Mouse (Mus musculus): ENCODE results near the gene Syk.

Gene Syk

DNA sequence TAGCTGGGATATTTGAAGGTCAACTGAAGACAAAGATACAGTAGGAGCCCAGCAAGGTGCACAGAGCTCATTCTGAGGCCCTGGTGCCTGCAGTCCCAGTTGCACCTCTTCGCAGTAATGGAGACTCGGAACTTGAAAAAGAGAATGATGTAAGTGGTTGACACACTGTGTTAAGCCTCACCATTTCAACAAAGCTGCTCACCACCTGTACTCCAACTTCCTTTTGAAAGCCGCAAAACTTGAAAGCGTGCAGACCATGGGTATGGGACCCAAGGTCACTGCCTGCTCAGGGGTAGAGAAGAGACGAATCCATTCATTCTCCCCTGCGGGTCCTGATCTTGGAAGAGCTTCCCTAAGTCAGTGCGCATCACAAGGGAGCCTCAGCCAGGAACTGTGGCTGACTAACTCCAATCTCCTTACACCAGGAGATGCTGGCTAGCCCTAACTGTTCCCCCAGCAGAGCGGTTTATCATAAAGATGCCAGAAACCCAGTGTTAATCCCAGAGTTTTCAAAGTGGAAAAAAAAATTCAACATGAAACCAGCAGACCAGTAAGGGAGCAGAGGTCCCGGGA is 16.7 kb upstream of the Syk start:
- in situ Hi-C loops (cut with MboI; ENCODE audit: unreplicated experiment in 2 of 2), result loop anchor here in 1 of 2 experiments (10.0 kb wide), 1 partner anchor 59 kb away; no protein-coding TSS in a partner anchor

DNA sequence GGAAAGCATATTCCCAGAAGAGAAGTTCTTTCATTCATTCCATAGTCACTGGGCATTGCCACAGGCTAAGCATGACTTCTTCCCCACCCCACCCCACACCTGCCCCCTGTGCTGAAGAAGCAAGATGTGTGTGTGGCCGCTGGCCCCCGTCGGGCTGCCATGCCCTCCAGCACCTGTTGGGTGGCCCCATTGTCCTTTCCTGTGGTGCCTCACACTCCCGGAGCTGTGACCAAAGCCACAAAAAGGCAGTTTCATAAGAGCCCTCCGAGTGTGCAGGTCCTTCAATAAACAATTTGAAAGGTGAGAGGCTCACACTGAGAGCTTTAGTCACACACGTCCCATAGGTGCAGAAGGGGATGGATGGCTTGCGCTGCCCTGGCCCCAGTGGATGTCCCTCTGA is 16.2 kb upstream of the Syk start:
- in situ Hi-C loops (cut with MboI; ENCODE audit: unreplicated experiment in 2 of 2), result loop anchor here in 1 of 2 experiments (10.0 kb wide), 1 partner anchor 58 kb away; no protein-coding TSS in a partner anchor

DNA sequence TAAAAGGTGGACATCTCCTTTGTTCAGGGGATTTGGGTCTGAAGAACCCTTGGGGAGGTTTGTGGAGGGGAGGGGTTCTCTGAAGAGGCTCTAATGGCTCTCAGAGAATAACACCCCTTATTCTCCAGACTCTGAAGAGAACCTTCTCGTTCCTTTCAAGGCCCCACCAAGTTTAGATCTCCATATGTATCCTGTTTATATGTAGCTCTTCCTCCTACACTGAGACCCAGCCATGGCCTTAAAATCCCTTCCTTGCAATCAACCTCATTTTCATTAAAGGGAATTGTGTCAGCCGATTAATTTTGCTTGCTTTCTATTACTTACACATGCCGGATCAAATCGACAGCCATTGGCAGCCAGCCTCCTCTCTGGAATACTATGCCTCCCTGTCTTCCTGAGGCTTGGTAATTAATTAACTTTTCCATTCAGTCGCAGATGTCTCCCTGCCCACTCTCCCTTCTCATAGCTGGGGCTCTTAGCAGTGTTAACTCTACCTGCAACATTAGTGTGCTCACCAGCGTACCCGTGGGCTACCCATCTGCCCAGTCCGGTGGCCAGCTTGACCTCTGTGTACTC is 13.7 kb upstream of the Syk start:
- in situ Hi-C loops (cut with MboI; ENCODE audit: unreplicated experiment in 2 of 2), result loop anchor here in 1 of 2 experiments (10.0 kb wide), 1 partner anchor 56 kb away; no protein-coding TSS in a partner anchor

DNA sequence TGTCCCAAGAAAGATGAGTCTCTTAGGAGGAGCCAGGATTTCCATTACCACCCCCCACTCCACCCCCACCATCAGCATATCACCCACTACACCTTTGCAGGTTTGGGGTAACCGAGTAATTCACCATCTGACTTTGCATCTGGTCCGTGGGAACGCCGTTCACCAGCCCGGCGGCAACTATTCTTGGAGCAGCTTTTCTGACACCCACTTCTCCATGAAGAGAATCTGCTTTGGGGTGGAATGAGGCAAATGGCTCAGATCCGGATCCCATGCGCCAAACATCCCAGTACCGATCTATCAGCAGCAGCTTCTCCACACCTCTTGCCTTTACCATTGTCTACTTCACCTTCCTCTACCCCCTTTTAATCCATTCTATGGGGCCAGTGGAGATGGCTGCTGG is 12.7 kb upstream of the Syk start:
- in situ Hi-C loops (cut with MboI; ENCODE audit: unreplicated experiment in 2 of 2), result no loop called here

DNA sequence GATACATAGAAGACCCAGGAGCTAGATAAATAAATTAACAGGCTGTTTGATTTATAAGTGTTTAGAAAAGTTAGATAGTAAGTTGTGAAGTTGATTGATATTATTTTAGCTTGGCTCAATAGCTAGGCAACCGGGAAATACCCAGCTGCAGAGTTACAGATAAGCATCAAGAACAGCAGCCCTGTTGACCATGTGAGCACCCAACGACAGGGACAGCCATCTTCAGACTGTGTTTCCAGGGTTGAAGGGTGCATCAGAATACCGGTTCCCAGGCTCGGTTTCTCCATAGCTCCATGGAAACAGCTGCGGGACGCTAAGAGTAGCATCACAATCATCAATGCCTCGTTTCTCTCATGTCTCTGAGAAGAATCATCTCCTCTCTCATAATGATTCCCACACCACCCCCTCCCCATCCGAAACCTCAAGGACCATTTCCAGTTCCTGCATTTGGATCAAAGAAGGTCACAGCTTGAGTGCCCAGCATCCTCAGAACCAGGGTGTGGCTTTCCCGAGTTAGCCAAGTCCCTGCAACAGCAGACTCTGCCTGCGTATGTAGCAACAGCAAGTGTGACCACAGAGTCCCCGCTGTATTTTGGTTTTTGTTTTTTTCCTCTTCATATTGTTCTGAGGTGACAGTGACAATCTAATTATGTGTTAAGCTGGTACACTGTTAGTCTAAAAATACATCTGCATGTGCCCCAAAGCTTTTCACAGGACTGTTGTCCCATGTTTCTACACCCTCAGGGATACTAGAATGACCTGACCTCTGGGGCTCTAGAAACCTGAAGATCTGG is 11.2 kb upstream of the Syk start:
- in situ Hi-C loops (cut with MboI; ENCODE audit: unreplicated experiment in 2 of 2), result no loop called here

DNA sequence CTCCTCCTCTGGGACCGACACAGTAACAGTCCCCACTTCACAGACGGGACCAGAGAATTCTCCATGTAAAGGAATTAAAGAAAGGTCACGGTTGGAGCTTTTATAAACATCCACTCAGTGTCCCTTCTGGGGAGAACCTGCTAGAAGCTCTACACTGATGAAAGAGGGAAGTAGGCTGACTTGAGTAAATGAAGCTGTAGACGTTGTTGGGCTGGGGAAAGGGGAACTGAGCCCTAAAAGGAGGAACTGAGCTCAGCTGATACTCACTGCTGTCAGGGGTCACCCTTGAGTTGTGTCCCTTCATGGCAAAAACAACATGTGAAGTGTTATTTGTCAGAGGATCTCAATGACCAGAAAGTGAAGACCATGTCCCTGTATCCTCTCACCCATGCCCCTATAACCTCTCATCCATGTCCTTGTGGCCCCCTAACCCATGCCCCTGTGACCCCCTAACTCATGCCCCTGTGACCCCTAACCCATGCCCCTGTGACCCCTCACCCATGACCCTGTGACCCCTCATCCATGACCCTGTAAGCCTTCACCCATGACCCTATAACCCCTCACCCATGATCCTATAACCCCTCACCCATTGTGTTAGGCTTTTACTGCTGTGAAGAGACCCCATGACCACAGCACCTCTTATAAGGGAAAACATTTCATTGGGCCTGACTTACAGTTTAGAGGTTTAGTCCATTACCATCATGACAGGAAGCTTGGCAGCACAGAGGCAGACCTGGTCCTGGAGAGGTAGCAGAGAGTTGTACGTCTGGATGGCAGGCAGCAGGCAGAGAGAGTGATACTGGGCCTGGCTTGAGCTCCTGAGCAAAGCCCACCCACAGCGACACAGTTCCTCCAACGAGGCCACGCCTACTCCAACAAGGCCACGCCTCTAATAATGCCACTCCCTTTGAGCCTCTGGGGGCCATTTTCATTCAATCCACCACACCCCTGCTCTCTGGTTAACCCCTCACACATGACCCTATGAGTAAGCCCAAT is 10.2 kb upstream of the Syk start:
- in situ Hi-C loops (cut with MboI; ENCODE audit: unreplicated experiment in 2 of 2), result no loop called here

DNA sequence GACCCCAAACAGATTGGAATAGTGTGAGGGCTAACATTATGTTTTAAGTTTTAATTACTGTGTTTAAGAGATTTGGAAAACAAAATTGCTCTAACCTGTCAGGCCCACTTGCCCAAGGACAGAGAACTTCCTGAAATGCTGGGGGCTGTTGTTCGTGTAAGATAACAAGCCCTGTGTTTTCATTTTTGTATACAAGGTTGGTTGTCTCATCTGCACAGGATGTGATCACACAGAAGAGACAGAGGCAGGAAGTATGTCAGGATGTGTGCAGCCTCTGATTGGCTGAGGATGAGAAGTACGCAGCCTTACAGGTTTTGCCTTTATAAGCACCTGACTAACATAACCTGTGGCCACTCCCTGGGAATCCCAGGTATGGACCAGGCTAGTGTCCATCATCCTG is 8.7 kb upstream of the Syk start:
- in situ Hi-C loops (cut with MboI; ENCODE audit: unreplicated experiment in 2 of 2), result no loop called here

DNA sequence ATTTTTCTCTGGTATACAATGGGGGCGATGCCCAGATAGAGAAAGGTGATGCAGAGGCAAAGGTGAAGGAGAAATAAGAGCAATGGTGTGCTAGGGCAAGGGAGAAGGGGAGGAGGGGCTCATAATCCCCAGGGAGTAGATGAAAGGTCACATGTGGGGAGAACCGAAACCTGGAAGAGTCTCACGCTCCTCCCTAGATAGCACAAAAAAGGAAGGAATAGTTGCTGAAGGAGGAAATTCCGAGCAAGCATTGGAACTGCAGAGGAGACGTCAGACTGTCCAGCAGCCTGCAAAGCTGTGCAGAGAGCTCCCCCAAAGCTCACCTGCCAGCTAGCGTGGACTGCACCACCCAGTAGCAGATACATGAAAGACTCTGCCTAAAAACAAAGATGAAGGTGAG is 7.5 kb upstream of the Syk start:
- in situ Hi-C loops (cut with MboI; ENCODE audit: unreplicated experiment in 2 of 2), result loop anchor here in 1 of 2 experiments (25.0 kb wide), 1 partner anchor 838 kb away; no protein-coding TSS in a partner anchor

DNA sequence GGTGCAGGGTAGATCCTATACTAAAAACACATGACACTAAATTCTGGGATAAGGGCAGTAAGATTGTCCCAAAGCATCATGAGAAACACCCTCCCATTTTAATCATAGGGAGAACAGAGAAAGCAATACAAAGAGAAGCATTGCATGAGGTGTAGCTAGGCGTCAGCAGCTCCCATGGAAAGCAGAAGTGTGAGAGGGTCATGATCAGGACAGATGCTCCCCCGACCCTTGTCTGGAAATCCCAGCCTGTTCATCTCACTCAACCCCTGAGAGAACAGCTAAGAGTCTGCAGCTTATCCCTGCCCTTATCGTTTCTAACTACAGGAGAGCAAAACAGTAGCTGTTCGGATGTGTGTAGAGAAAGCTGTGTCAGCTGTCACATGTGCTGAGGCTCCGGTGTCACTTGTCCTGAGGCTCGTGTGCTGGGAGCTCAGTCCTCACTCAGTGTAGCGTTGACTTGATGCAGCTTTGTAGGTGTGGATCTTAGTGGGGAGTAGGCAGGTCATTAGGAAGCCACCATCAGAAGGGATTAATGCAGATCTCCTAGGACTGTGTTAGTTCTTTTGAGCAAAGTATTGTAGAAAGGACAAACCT is 6.9 kb upstream of the Syk start:
- in situ Hi-C loops (cut with MboI; ENCODE audit: unreplicated experiment in 2 of 2), result loop anchor here in 1 of 2 experiments (25.0 kb wide), 1 partner anchor 839 kb away; no protein-coding TSS in a partner anchor

DNA sequence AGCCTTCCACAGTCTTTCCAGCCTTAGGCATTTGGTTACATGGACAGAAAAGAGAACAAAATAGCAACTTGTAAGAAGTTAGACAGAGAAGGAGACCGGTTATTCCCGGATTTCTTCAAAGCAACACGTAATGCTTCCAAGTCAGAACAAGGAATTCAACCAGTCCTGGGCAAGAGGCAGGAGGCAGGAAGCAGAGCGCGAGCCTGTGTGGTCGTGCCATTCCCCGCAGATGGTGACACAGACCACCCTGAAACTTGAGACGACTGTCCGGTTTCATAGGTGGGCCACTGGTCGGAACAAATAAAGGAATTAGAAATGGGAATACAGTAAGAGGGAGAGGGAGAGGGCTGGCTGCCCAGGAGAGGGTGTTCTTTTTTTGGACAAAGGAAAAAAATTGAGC is 6.1 kb upstream of the Syk start:
- in situ Hi-C loops (cut with MboI; ENCODE audit: unreplicated experiment in 2 of 2), result loop anchor here in 1 of 2 experiments (25.0 kb wide), 1 partner anchor 840 kb away; no protein-coding TSS in a partner anchor

DNA sequence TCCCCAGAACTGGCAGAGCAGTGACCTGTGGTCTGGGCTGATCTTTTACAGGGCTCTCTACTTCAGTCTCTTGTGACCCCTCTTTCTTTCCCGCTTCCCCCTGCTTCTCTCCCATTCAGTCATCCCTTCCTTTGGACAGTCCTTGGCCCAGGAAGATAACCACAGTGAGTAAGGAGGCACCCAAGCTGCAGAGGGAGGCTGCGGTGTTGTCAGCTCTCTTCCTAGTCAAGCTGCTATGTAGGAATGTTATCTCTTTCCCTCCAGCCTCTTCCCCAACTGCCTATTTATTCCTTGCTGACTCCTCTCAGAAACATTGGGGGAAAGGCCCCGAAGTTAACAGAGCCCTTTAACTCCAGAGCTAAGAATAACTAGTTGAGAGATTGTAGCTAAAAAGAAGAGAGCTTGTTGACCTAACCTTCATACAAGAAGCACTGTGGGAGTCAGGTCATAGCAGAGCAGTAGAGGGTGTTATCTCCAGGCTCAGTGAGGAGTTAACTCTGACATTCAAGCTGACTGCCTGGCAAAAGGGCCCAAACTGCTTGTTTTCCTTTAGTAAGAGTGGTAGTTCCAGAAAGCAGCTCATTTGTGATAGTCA is 5.5 kb upstream of the Syk start:
- in situ Hi-C loops (cut with MboI; ENCODE audit: unreplicated experiment in 2 of 2), result loop anchor here in 1 of 2 experiments (25.0 kb wide), 1 partner anchor 840 kb away; no protein-coding TSS in a partner anchor

DNA sequence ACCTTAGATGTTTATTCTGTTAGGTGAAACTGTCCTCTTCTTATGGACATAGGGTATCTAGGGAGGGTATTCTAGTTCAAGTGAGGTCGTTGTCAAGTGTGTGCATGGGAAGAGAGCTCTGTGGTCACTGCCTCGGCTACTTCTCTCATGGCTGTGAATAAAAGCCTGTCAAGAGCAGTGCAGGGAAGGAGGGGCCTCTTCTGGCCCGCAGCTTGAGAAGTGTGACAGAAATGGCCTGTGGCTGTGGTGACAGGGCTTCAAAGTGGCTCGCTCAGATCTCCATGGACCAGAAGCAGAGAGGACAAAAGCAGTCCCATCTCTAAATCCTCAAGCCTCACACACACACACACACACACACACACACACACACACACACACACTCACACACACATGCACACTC is 5.0 kb upstream of the Syk start:
- in situ Hi-C loops (cut with MboI; ENCODE audit: unreplicated experiment in 2 of 2), result loop anchor here in 1 of 2 experiments (25.0 kb wide), 1 partner anchor 841 kb away; no protein-coding TSS in a partner anchor

DNA sequence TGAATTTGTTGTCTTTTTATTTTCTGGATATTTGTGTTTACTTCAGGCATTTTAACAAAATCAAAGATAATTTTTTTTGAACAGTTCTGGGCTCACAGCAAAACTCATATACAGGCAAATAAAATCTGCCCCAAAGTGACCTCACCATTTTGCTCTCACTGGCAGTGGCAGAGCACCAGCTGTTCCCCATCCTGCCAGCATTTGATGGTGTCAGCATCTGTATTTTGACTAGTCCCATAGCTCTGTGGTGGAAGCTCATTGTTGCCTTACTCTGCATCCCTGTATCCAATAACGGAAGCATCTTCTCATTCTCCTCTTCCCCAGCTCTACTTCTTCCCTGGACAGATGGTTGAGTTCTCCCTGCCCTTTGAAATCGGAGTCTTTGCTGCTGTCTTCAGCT is 4.2 kb upstream of the Syk start:
- in situ Hi-C loops (cut with MboI; ENCODE audit: unreplicated experiment in 2 of 2), result loop anchor here in 1 of 2 experiments (25.0 kb wide), 1 partner anchor 841 kb away; no protein-coding TSS in a partner anchor

DNA sequence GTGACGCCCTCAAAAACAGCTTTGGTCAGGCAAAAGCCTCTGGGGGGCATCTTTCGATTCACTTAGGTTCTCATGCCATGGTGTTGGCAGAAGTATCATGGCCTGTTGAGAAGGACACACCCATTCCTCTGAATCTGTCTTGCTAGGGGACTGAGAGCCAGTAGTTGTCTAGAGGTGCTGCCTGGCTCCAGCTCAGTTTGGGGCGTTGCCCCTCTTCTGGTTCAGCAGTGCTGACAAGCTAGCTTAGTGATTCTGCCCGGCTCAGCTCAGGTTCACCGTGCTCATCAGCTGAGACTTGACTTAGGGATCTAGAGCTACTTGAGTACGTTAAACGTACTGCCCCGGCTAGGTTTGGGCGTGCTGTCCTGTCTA is 481 bp upstream of the Syk start:
- in situ Hi-C loops (cut with MboI; ENCODE audit: unreplicated experiment in 2 of 2), result loop anchor here in 1 of 2 experiments (5.0 to 25.0 kb wide), 2 partner anchors 45 to 845 kb away; no protein-coding TSS in a partner anchor

DNA sequence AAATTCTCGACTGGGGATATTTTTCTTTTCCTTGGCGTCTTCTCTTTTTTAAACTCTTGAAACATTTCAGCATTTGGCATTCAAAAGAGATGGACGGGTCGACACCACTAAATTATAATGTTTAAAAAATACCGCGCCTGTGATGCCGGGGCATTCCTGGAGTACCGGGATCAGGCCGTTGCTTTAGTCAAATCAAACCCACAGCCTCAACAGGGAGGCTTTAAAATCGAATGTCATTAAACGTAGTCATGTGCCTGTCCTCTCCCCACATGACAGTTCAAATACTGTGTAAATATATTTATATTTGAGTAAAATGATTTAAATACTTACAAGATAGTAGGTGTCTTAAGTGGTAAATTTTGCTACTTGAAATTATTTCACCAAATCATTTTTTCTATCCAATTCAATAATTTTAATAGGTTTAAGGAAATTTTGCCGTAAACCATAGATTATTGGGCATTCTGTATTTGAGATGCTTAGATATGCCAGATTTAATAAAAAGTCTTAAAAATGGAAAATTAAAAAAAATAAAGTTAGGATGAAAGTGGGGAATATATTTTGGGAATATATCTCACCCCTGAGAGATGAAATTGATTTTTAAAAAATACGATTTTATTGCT is 1.1 kb downstream of the Syk start:
- in situ Hi-C loops (cut with MboI; ENCODE audit: unreplicated experiment in 2 of 2), result loop anchor here in 1 of 2 experiments (5.0 to 25.0 kb wide), 2 partner anchors 47 to 847 kb away; no protein-coding TSS in a partner anchor

DNA sequence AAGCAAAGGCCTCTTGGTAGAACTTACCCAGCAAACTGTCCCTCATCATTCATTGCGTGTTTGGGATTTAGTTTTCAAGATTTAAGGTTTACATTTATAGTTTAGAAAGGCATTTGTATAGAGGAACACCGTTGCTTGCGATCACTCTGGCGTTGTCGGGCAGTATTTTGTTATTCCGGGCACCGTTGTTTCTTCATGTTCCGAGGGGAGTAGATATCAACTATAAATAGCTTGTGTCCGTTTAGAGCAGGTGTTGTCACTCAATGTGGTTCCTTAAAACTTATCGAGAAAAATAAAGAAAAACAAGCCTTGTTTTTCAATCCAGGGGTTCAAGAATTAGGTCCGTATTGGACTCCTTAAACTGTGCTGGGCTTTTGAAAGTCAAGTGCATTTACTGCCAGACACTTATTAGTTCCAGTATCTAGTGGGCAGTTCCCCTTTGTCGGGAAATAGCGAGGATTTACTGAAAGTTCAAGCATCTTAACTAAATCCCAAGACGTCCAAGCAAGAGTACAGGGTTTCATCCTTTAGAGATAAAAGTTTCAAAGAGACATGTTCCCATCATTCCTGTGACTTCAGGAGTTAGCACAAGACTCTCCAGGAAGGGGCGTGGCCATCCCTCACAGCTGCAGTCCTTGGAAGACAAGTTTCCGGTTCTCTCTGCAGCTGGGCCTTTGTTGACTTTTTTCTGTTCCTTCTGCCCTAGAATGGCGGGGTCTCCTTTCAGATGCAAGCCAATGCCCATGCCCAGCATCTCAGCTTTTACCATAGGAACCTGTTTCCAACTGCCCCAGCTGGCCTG is 1.9 kb downstream of the Syk start:
- in situ Hi-C loops (cut with MboI; ENCODE audit: unreplicated experiment in 2 of 2), result loop anchor here in 1 of 2 experiments (5.0 to 25.0 kb wide), 2 partner anchors 48 to 848 kb away; no protein-coding TSS in a partner anchor

DNA sequence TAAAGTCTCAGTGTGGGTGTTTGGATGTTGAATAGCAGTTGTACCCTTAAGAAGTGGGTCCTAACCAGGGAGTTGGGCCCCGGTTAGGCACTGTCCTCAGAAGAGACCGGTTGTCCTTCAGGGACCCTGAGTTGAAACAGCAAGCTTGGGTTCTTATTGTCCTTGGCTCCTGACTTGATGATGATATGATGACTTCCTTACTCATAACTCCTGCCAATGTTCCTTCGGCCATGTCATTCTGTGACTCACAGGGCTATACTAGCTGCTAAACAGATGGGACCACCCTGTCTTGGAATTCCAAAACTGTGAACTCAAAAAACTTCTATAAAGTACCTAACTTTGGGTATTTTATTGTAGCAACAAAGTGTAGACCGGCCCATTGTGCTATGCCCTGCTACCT is 4.8 kb downstream of the Syk start:
- in situ Hi-C loops (cut with MboI; ENCODE audit: unreplicated experiment in 2 of 2), result loop anchor here in 1 of 2 experiments (25.0 kb wide), 1 partner anchor 850 kb away; no protein-coding TSS in a partner anchor

DNA sequence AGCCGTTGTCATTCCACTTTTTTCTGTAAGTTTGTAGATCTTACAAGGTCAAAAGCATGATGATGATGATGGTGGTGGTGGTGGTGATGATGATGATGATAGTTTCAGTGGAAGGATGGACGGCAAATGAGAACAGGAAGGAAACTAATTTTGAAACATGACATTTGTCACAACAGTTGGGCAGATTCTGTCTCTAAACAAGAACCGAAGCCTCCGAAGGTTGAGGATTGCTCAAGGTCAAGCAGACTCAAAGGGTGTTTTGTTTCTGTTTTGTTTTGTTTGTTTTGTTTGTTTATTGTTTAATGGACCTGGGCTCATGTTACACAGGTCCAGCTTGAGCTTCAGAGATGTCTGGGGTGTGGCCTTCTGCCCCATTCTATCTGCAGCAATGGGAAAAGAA is 6.1 kb downstream of the Syk start:
- in situ Hi-C loops (cut with MboI; ENCODE audit: unreplicated experiment in 2 of 2), result loop anchor here in 1 of 2 experiments (25.0 kb wide), 1 partner anchor 852 kb away; no protein-coding TSS in a partner anchor
